Mouse (Mus musculus): ENCODE measurements around the gene Hoxa13.

The Hoxa13 gene

GRCm38 (mm10) chr6:52220003-52220864 is 40.4 kb downstream of the Hoxa13 start:
- in situ Hi-C loops (cut with MboI; ENCODE audit: low pct_unique_long_range_greater_than_20kb in 1 of 2, low sequenced_read_pairs in 2 of 2, unreplicated experiment in 1 of 2): loop anchor here (5.0 to 25.0 kb wide), 5 partner anchors 358 to 1033 kb away; no protein-coding TSS in a partner anchor

DNA sequence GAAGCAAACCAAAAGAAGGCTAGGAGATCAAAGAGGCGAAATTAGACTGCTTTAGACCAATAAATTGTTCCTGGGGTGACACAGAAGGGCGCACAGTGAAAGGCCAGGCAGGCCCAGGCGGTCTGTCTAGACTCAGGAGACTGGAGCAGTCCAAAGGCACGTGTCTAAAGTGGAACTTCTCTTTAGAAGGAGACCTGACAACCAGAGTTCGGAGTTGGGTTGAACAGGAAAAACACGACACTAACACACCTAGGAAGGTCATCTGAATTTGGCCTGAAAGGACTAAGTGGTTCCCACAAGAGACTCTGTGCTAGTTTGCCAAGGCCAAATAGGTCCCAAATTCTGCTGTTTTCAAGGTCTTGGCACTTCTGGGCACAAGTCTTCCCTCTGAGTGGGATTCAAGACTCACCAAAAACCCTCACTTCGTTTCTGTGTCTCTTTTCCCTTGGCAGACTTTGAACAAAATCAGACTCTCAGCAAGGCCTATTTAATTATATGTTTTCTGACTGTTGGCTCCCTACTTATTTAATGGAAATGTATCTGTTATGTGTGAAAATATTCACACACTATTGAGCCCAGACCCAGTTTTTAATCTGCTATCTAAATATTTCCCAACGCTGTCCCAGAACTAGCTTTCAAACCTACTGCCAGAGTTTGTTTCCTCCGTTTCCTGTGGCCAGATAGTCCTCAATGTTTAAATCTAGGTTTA is 41.3 kb downstream of the Hoxa13 start:
- in situ Hi-C loops (cut with MboI; ENCODE audit: low pct_unique_long_range_greater_than_20kb in 1 of 2, low sequenced_read_pairs in 2 of 2, unreplicated experiment in 1 of 2): loop anchor here (25.0 kb wide), 2 partner anchors 357 to 1032 kb away; no protein-coding TSS in a partner anchor

- in situ Hi-C loops (cut with MboI; ENCODE audit: low pct_unique_long_range_greater_than_20kb in 1 of 2, low sequenced_read_pairs in 2 of 2, unreplicated experiment in 1 of 2): loop anchor here (25.0 kb wide), 2 partner anchors 356 to 1031 kb away; no protein-coding TSS in a partner anchor
Measured at GRCm38 (mm10) chr6:52218643-52219215, 42.0 kb downstream of the Hoxa13 start.

DNA sequence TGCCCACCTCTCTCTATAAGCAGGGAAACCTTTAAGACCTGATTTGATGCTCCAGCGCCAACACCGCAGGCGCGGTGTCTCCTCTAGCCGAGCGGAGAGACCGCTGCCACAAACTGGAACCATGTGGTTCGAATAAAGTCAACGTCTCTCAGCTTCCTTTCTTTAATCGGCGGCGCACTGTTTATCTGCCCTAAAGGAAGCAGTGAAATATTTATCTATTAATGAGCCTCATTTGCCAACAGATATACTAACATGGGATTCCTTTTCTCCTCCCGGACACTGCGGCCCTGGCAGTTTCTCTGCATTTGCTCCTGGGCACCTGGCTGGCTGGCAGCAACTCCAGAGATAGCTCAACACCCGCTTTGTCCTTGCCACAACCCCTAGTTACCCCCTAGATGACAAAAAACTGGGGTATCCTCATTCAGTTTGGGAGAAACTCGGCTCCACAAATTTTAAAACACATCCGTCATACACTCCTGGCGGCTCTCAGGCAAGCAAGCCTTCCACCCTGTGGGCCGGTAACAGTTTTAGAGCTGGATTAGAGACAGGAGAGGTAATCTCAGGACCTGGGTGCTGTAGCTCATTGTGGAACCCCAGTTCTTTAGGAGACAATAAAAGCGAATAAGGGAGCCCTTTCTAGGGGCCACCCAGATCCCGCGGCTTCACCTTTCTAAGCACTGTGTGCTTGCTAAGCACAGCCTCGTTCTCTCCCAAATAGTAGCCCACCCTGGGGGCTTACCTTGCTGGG is 42.6 kb downstream of the Hoxa13 start:
- in situ Hi-C loops (cut with MboI; ENCODE audit: low pct_unique_long_range_greater_than_20kb in 1 of 2, low sequenced_read_pairs in 2 of 2, unreplicated experiment in 1 of 2): loop anchor here (25.0 kb wide), 2 partner anchors 356 to 1031 kb away; no protein-coding TSS in a partner anchor

- in situ Hi-C loops (cut with MboI; ENCODE audit: low pct_unique_long_range_greater_than_20kb in 1 of 2, low sequenced_read_pairs in 2 of 2, unreplicated experiment in 1 of 2): loop anchor here (25.0 kb wide), 2 partner anchors 355 to 1030 kb away; no protein-coding TSS in a partner anchor
Measured at GRCm38 (mm10) chr6:52217459-52217768, 43.3 kb downstream of the Hoxa13 start.

GRCm38 (mm10) chr6:52216691-52217458 is 43.8 kb downstream of the Hoxa13 start:
- in situ Hi-C loops (cut with MboI; ENCODE audit: low pct_unique_long_range_greater_than_20kb in 1 of 2, low sequenced_read_pairs in 2 of 2, unreplicated experiment in 1 of 2): loop anchor here (25.0 kb wide), 2 partner anchors 355 to 1030 kb away; no protein-coding TSS in a partner anchor

GRCm38 (mm10) chr6:52215771-52216535 is 44.7 kb downstream of the Hoxa13 start:
- in situ Hi-C loops (cut with MboI; ENCODE audit: low pct_unique_long_range_greater_than_20kb in 1 of 2, low sequenced_read_pairs in 2 of 2, unreplicated experiment in 1 of 2): loop anchor here (25.0 kb wide), 2 partner anchors 354 to 1029 kb away; no protein-coding TSS in a partner anchor

DNA sequence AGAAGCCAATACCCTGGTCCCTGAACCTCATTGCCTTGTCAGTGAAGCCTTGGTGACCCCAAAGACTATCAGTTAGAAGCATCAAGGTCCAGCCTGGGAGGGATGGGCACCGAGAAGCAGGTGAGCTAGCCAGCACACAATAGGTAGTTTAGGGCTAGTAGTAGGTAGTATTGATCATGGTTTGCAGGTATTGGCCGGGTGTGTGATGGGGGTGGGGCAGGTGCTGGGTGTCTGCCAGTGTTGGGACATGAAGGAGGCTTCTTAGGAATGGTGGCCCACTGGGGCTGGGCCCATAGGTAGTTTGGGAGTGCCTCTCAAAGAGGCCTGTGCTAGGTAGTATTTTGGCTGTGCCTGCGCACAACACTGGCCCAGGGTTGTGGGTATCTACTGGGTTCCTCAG is 45.6 kb downstream of the Hoxa13 start:
- in situ Hi-C loops (cut with MboI; ENCODE audit: low pct_unique_long_range_greater_than_20kb in 1 of 2, low sequenced_read_pairs in 2 of 2, unreplicated experiment in 1 of 2): loop anchor here (25.0 kb wide), 2 partner anchors 353 to 1028 kb away; no protein-coding TSS in a partner anchor

DNA sequence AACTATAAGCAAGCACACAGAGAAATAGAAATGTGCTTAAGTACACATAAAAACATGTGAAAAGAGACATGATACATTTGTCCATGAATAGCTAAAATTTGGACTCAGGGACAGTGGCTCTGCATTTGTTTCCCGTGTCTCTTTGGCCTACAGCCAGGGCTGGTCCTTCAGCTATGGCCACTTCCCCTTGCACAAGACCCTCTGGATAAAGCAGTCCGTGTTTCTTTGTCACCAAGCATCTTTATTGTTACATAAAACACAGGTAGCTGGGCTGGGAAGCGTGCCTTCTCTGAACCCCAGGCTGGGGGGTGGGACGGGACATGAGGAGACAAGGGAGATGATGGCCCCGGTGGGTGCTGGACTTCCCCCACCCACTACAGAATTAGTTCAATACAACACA is 46.4 kb downstream of the Hoxa13 start:
- in situ Hi-C loops (cut with MboI; ENCODE audit: low pct_unique_long_range_greater_than_20kb in 1 of 2, low sequenced_read_pairs in 2 of 2, unreplicated experiment in 1 of 2): loop anchor here (25.0 kb wide), 2 partner anchors 352 to 1027 kb away; no protein-coding TSS in a partner anchor

GRCm38 (mm10) chr6:52213119-52213986 is 47.3 kb downstream of the Hoxa13 start, which contains the start of the genes Hoxa3 and Gm28308:
Gene Hoxa3, minus strand, starts transcription at chr6:52213336.
Gene Gm28308, minus strand, starts transcription at chr6:52213339.
- in situ Hi-C loops (cut with MboI; ENCODE audit: low pct_unique_long_range_greater_than_20kb in 1 of 2, low sequenced_read_pairs in 2 of 2, unreplicated experiment in 1 of 2): loop anchor here (25.0 kb wide), 2 partner anchors 351 to 1026 kb away; no protein-coding TSS in a partner anchor

DNA sequence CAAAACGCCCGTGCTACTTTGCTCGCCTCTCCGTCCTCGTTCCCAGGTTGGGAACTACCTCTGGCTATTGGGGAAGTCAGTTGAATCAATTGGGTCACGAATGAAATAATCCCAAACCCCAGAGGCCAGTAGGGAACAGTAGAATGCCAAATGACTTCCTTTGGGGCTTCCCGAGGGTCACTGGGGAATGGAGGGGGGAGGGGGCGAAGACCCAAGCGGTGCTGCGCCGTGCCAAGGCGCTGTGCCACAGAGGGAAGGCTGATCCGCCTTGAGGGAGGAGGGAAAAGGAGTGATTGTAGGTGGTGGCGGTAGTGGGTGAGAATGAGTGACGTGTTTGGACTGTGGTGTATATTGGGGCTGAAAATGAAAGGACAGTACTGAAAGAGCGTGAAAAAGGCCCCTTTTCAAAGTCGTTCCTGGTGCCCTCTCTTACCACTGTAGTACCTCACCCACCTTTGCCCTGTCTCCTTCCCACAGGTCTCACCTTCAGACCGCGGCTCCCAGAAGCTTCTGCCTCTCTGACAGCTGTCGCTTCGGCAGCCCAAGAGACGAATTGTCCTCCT is 48.0 kb downstream of the Hoxa13 start:
- in situ Hi-C loops (cut with MboI; ENCODE audit: low pct_unique_long_range_greater_than_20kb in 1 of 2, low sequenced_read_pairs in 2 of 2, unreplicated experiment in 1 of 2): loop anchor here (25.0 kb wide), 2 partner anchors 350 to 1025 kb away; no protein-coding TSS in a partner anchor

DNA sequence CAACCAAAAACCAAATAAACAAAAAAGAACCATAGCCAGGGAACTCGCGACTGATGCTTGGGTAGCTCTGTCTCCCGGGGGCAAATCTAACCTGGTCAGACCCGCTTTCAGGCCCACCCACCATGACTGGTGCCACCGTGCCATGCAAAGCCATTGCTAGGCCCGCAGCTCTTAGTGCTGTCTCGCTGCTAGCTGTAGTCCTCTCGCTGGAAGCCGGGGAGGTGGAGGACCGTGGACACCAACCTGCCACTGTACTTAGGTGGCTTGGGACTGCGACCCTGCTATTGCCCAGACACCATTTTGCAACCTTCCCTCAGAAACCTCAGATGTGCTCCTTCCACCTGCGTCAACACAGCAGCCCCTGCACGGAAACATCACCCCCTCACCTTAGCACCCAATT is 48.7 kb downstream of the Hoxa13 start:
- in situ Hi-C loops (cut with MboI; ENCODE audit: low pct_unique_long_range_greater_than_20kb in 1 of 2, low sequenced_read_pairs in 2 of 2, unreplicated experiment in 1 of 2): loop anchor here (25.0 kb wide), 2 partner anchors 350 to 1025 kb away; no protein-coding TSS in a partner anchor

DNA sequence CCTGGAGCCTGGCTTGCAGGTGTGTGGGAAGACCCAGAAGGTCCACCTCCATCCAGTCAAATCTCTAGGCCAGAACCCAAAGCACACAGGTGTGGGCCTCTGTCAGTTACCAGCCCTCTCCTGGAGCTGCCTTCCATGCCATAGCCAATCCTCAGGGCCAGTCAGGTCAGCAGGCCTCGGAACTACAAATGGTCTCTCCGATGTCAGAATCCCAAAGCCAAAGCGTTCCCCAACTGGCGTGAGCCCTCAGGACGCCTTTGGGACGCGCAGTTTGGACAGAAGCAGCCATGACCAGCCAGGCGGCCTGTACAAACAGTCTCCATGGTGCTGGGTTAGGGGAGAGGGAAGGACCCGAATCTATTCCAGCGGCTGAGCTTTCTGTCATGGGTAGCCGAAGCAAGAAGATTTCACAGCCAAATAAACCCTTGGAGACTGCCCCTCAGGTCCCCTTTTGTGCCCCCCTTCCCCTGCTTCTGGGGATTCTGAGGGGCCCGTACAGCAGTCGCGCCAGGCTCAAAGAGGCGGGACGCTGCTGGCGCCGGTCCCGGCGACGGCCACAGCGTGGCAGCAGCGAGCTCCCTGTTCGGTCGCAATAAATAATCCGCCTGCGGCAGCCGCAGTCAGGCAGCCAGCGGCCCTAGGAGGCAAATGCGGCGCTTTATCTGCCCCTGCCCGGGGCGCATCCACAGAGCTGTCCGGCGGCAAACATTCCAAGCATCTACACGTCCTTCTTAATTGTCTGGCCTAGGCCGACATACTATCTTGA is 49.3 kb downstream of the Hoxa13 start:
- in situ Hi-C loops (cut with MboI; ENCODE audit: low pct_unique_long_range_greater_than_20kb in 1 of 2, low sequenced_read_pairs in 2 of 2, unreplicated experiment in 1 of 2): loop anchor here (25.0 kb wide), 2 partner anchors 349 to 1024 kb away; no protein-coding TSS in a partner anchor

- in situ Hi-C loops (cut with MboI; ENCODE audit: low pct_unique_long_range_greater_than_20kb in 1 of 2, low sequenced_read_pairs in 2 of 2, unreplicated experiment in 1 of 2): loop anchor here (25.0 kb wide), 2 partner anchors 347 to 1022 kb away; no protein-coding TSS in a partner anchor
Measured at GRCm38 (mm10) chr6:52209685-52210046, 51.0 kb downstream of the Hoxa13 start.

All from mouse embryonic stem cell (cell line).